Comparison of ENCODE assay signal across 8 mouse cellular contexts in genomic region chr12:112873452-112874190, GRCm38 (mm10). TPM values are rescaled to one million over a fixed set of nuclear protein-coding genes. Genes with fewer than 3 reads are reported as not detected.
DNase-seq lines count a peak whose midpoint lies in the region; ATAC-seq lines count a peak whose summit lies in the region.

No protein-coding gene starts in this region.

- peak; percentile 70 to 85 for DNase-seq in cerebellum, postnatal 14 days
- DNase-seq in cerebellum, adult 9-11 months = no peak
- peak; percentile 40 for DNase-seq in adipocyte (ENCODE audit: low spot score)
- DNase-seq in hindbrain, embryonic 11.5 days (ENCODE audit: low spot score) = peak; percentile 80
- peak; percentile 46 to 66 for DNase-seq in left cerebral cortex, postnatal 25 days (ENCODE audit: low spot score in 2 of 2)
- DNase-seq in midbrain, embryonic 11.5 days (ENCODE audit: low spot score, missing footprints) = peak; percentile 93
- DNase-seq in spleen, postnatal 36 days (ENCODE audit: low spot score in 2 of 2) = peak; percentile 61 to 69

- no peaks in the 10 kb centered on the region for H3K9me3 ChIP-seq in hindbrain, embryonic 11.5 days (ENCODE audit: control insufficient read depth, low read length)
- no peaks in the 10 kb centered on the region for H3K9me3 ChIP-seq in midbrain, embryonic 11.5 days (ENCODE audit: control insufficient read depth, low read length)

- intact Hi-C loops in left cerebral cortex, postnatal 25 days (cut with DNase I) = no loop called here

- peaks cover 7% of the 10 kb centered on the region for H3K4me1 ChIP-seq in hindbrain, embryonic 11.5 days (replicated peaks; ENCODE audit: control insufficient read depth, insufficient read depth, low read length)
- H3K4me1 ChIP-seq in midbrain, embryonic 11.5 days (ENCODE audit: control insufficient read depth, insufficient read depth, low read length) = peaks cover 10% of the 10 kb centered on the region

- ATAC-seq in erythroblast, adult 5-6 weeks (replicated peaks; ENCODE audit: low FRiP score, poor library complexity, severe bottlenecking) = peak; percentile 62; the same call in 1 of the 2 replicates
- ATAC-seq in hindbrain, embryonic 11.5 days (ENCODE audit: low FRiP score) = peak; percentile 15; the same call in 1 of the 2 replicates
- peak; percentile 20 for ATAC-seq in midbrain, embryonic 11.5 days (ENCODE audit: low FRiP score)

- peak overlapping the region; percentile 17; the same call in 1 of the 2 replicates for H3K4me3 ChIP-seq in hindbrain, embryonic 11.5 days (ENCODE audit: low read depth, low read length)
- H3K4me3 ChIP-seq in midbrain, embryonic 11.5 days (ENCODE audit: low read depth, low read length) = no peak overlapping the region

- no peak overlapping the region; the same call in 1 of the 2 replicates for H3K9ac ChIP-seq in hindbrain, embryonic 11.5 days (ENCODE audit: low read depth, low read length)
- no peak overlapping the region for H3K9ac ChIP-seq in midbrain, embryonic 11.5 days (ENCODE audit: low read length)

- no peaks in the 10 kb centered on the region for H3K36me3 ChIP-seq in hindbrain, embryonic 11.5 days (ENCODE audit: control insufficient read depth, insufficient read depth, low read length)
- no peaks in the 10 kb centered on the region for H3K36me3 ChIP-seq in midbrain, embryonic 11.5 days (ENCODE audit: control insufficient read depth, insufficient read depth, low read length)

- H3K27me3 ChIP-seq in hindbrain, embryonic 11.5 days (ENCODE audit: control insufficient read depth, insufficient read depth, low read length) = peaks cover 51% of the 10 kb centered on the region
- peaks cover 59% of the 10 kb centered on the region for H3K27me3 ChIP-seq in midbrain, embryonic 11.5 days (ENCODE audit: control insufficient read depth, insufficient read depth, low read length)

- WGBS in hindbrain, embryonic 11.5 days = 19% methylated on average over 18 of the region's 18 CpGs
- 21% methylated on average over 18 of the region's 18 CpGs for WGBS in midbrain, embryonic 11.5 days

- H3K27ac ChIP-seq in hindbrain, embryonic 11.5 days (ENCODE audit: low read depth, low read length) = no peak overlapping the region
- H3K27ac ChIP-seq in midbrain, embryonic 11.5 days (ENCODE audit: low read depth, low read length) = no peak overlapping the region

- H3K4me2 ChIP-seq in hindbrain, embryonic 11.5 days (replicated peaks; ENCODE audit: low read depth, low read length) = peak overlapping the region; percentile 25
- peak overlapping the region; percentile 39; the same call in 1 of the 2 replicates for H3K4me2 ChIP-seq in midbrain, embryonic 11.5 days

RNA-seq across cellular contexts. Expression of gene Gpr132, which starts 5.6 kb away (rescaled TPM):
- 1.9 and 2.3 TPM in 2 replicates for total RNA-seq in erythroblast, adult 5-6 weeks (2015; ENCODE audit: low replicate concordance)
- total RNA-seq in erythroblast, adult 5-6 weeks (2017; ENCODE audit: low replicate concordance) = 1.1 and 2.1 TPM in 2 replicates
- not detected in 2 replicates for polyA plus RNA-seq in hindbrain, embryonic 11.5 days (2014; fragmentation: Nextera tagmentation; extraction: Ambion mirVana)
- not detected for total RNA-seq in left cerebral cortex, postnatal 25 days (2021)
- polyA plus RNA-seq in midbrain, embryonic 11.5 days (2014; fragmentation: Nextera tagmentation; extraction: Ambion mirVana) = not detected in 2 replicates

RNA-seq across cellular contexts. Expression of gene Cdca4, which starts 44.4 kb away (rescaled TPM):
- total RNA-seq in erythroblast, adult 5-6 weeks (2015; ENCODE audit: low replicate concordance) = 28.8 and 35.5 TPM in 2 replicates
- total RNA-seq in erythroblast, adult 5-6 weeks (2017; ENCODE audit: low replicate concordance) = 22.1 and 29.7 TPM in 2 replicates
- 146 and 151 TPM in 2 replicates for polyA plus RNA-seq in hindbrain, embryonic 11.5 days (2014; fragmentation: Nextera tagmentation; extraction: Ambion mirVana)
- 10 to 100 TPM in 1 of 2 experiments, 1 to 10 TPM in 1; 9.5 to 10.6 TPM for total RNA-seq in left cerebral cortex, postnatal 25 days (2021)
- 159 TPM in 2 replicates for polyA plus RNA-seq in midbrain, embryonic 11.5 days (2014; fragmentation: Nextera tagmentation; extraction: Ambion mirVana)

RNA-seq across cellular contexts. Expression of gene Jag2, which starts 56.0 kb away (rescaled TPM):
- not detected in 2 replicates for total RNA-seq in erythroblast, adult 5-6 weeks (2015; ENCODE audit: low replicate concordance)
- not detected in 2 replicates for total RNA-seq in erythroblast, adult 5-6 weeks (2017; ENCODE audit: low replicate concordance)
- polyA plus RNA-seq in hindbrain, embryonic 11.5 days (2014; fragmentation: Nextera tagmentation; extraction: Ambion mirVana) = 4.2 and 4.7 TPM in 2 replicates
- 10 to 100 TPM; 50.1 to 55.1 TPM for total RNA-seq in left cerebral cortex, postnatal 25 days (2021)
- polyA plus RNA-seq in midbrain, embryonic 11.5 days (2014; fragmentation: Nextera tagmentation; extraction: Ambion mirVana) = 3.0 and 3.2 TPM in 2 replicates

Comparison
In these comparisons a context has a peak if more than half of its experiments do, and no peak if none do; other contexts are left out.
1. RNA of gene Jag2, which starts 56.0 kb away (total RNA-seq): 50.1 to 55.1 TPM in left cerebral cortex, postnatal 25 days; not detected in erythroblast, adult 5-6 weeks; every median in the first group is over 10 times any median in the second.
2. Peak in every context shown above with its lines, with median percentiles within 50 percentile points of each other: ATAC-seq.